Mouse (Mus musculus) gastrocnemius, adult 2 months (tissue): ENCODE results near the gene Sh2d1a. TPM values are rescaled to one million over a fixed set of nuclear protein-coding genes. Genes with fewer than 3 reads are reported as not detected.

Experiments used
- DNase-seq: peaks from one replicate; pipeline ENCODE4 v3.0.0; 2022
- H3K27ac ChIP-seq: fragments of 200-600 bp; 2 replicates; pipeline ENCODE4 v1.8.1; 2022; ENCODE audit warnings: mild to moderate bottlenecking
- H3K4me3 ChIP-seq: fragments of 200-600 bp; 2 replicates; pipeline ENCODE4 v1.8.1; 2022; ENCODE audit warnings: mild to moderate bottlenecking, moderate library complexity
- CTCF ChIP-seq: fragments of 200-600 bp; IDR thresholded peaks from 2 replicates; pipeline ENCODE4 v1.8.1; 2022; ENCODE audit warnings: antibody characterized with exemption, mild to moderate bottlenecking, moderate library complexity
- intact Hi-C: fragments of 180-260 bp; cut with DNase I; formaldehyde crosslinking; loops from one replicate; pipeline ENCODE4 v1.15.1; 2025
- total RNA-seq, 2 experiments: library from RNA; stranded (reverse); gene quantifications; 2 replicates each; pipeline ENCODE4 v1.2.3; 2021

Gene Sh2d1a
- total RNA-seq, 2 experiments from 2014 or later = not detected

- H3K4me3 ChIP-seq = no peak overlapping the region
- no peak for DNase-seq
- H3K27ac ChIP-seq = no peak overlapping the region
- intact Hi-C loops = no loop called here
- no peak for TF ChIP-seq CTCF
Observed at GRCm38 (mm10) chrX:42548513-42548912, 46.3 kb downstream of the Sh2d1a start.

- intact Hi-C loops = no loop called here
- Histone ChIP-seq H3K27ac (no peak overlapping the region), H3K4me3 (no peak overlapping the region)
- peak; percentile 22 for DNase-seq
- TF ChIP-seq CTCF = peak; percentile 72
Observed at GRCm38 (mm10) chrX:42557284-42557683, 55.0 kb downstream of the Sh2d1a start.

- intact Hi-C loops = no loop called here
- TF ChIP-seq CTCF = no peak
- Histone ChIP-seq H3K4me3 (no peak overlapping the region), H3K27ac (no peak overlapping the region)
- no peak for DNase-seq
Observed at GRCm38 (mm10) chrX:42558683-42559082, 56.4 kb downstream of the Sh2d1a start.

Other genes starting within 250 kb of the Sh2d1a start
- gene Tex13c2, start 12.8 kb upstream of the Sh2d1a start, total RNA-seq = not detected